Mouse (Mus musculus): ENCODE data around the gene Irak1.

GRCm38 (mm10) chrX:74045107-74045506 is 21.4 kb upstream of the Irak1 start:
- no peak for TF ChIP-seq CTCF (IDR thresholded peaks at IDR 0.05; ENCODE audit: control insufficient read depth, insufficient read depth, insufficient replicate concordance, low read depth, low read length)
- no peak for TF ChIP-seq POLR2A (IDR thresholded peaks at IDR 0.05; ENCODE audit: control insufficient read depth, low read depth, low read length)

Data from testis, adult 2 months (tissue).